Mouse (Mus musculus) liver, postnatal 0 days (tissue): ENCODE results near the gene Nav2.

ENCODE experiments used
- CTCF ChIP-seq: sonication (generic); IDR thresholded peaks from 2 replicates; pipeline ENCODE4 v1.5.1; 2016; ENCODE audit warnings: antibody characterized with exemption, low read depth
- EP300 ChIP-seq: IDR thresholded peaks from 2 replicates; pipeline ENCODE4 v1.6.1; 2016; ENCODE audit warnings: antibody characterized with exemption, low read depth, mild to moderate bottlenecking

- no peak for TF ChIP-seq CTCF
- no peak for TF ChIP-seq EP300
Observed at GRCm38 (mm10) chr7:49497426-49497892, 588.9 kb downstream of the Nav2 start.
